Mouse (Mus musculus): Measurements from ENCODE around the gene Slc10a7. TPM values are rescaled to one million over a fixed set of nuclear protein-coding genes. Genes with fewer than 3 reads are reported as not detected.
A peak's percentile ranks its signal among the peaks of the same experiment; 100 is the strongest.
"Not testable (repeated sequence)": the region's sequence is repeated elsewhere in the genome, so short reads cannot be mapped to it uniquely, and the experiment has no call there.

Slc10a7 gene
- polyA plus RNA-seq, 1 experiment: 5.2 TPM

- no peaks in the 10 kb centered on the region for H3K4me1 ChIP-seq (ENCODE audit: control insufficient read depth, insufficient read depth, insufficient read length, low read length)
- 69% methylated on average over 9 of the region's 9 CpGs for WGBS
- no peak overlapping the region for H3K4me3 ChIP-seq (ENCODE audit: low read depth, low read length)
- H3K36me3 ChIP-seq (ENCODE audit: control insufficient read depth, insufficient read depth, low read length): peaks cover 5% of the 10 kb centered on the region
- no peaks in the 10 kb centered on the region for H3K27me3 ChIP-seq (ENCODE audit: control insufficient read depth, insufficient read depth, low read length)
- TF ChIP-seq CTCF (IDR thresholded peaks at IDR 0.05; ENCODE audit: extremely low read depth, insufficient read length, insufficient replicate concordance, low read depth, low read length) (no peak), POLR2A (IDR thresholded peaks at IDR 0.05; ENCODE audit: low read depth, low read length) (no peak)
- no peak overlapping the region for H3K27ac ChIP-seq (ENCODE audit: insufficient read depth, low read depth, low read length)
Measured at GRCm38 (mm10) chr8:78705980-78706379, 196.8 kb downstream of the Slc10a7 start.

GRCm38 (mm10) chr8:78709948-78710644 is 200.9 kb downstream of the Slc10a7 start:
- H3K27me3 ChIP-seq (ENCODE audit: control insufficient read depth, insufficient read depth, low read length): no peaks in the 10 kb centered on the region
- 92% methylated on average over 11 of the region's 11 CpGs for WGBS
- TF ChIP-seq CTCF (IDR thresholded peaks at IDR 0.05; ENCODE audit: extremely low read depth, insufficient read length, insufficient replicate concordance, low read depth, low read length) (no peak), POLR2A (IDR thresholded peaks at IDR 0.05; ENCODE audit: low read depth, low read length) (no peak)
- no peaks in the 10 kb centered on the region for H3K4me1 ChIP-seq (ENCODE audit: control insufficient read depth, insufficient read depth, insufficient read length, low read length)
- no peak overlapping the region for H3K4me3 ChIP-seq (ENCODE audit: low read depth, low read length)
- no peak overlapping the region for H3K27ac ChIP-seq (ENCODE audit: insufficient read depth, low read depth, low read length)
- peaks cover 3% of the 10 kb centered on the region; the same call in 1 of the 2 replicates for H3K36me3 ChIP-seq (ENCODE audit: control insufficient read depth, insufficient read depth, low read length)

GRCm38 (mm10) chr8:78710961-78711360 is 201.8 kb downstream of the Slc10a7 start:
- peaks cover 2% of the 10 kb centered on the region; the same call in 1 of the 2 replicates for H3K36me3 ChIP-seq (ENCODE audit: control insufficient read depth, insufficient read depth, low read length)
- H3K27me3 ChIP-seq (ENCODE audit: control insufficient read depth, insufficient read depth, low read length): no peaks in the 10 kb centered on the region
- no peak overlapping the region for H3K4me3 ChIP-seq (ENCODE audit: low read depth, low read length)
- WGBS: 90% methylated on average over 10 of the region's 10 CpGs
- no peak overlapping the region for H3K27ac ChIP-seq (ENCODE audit: insufficient read depth, low read depth, low read length)
- TF ChIP-seq CTCF (IDR thresholded peaks at IDR 0.05; ENCODE audit: extremely low read depth, insufficient read length, insufficient replicate concordance, low read depth, low read length) (no peak), POLR2A (IDR thresholded peaks at IDR 0.05; ENCODE audit: low read depth, low read length) (no peak)
- H3K4me1 ChIP-seq (ENCODE audit: control insufficient read depth, insufficient read depth, insufficient read length, low read length): no peaks in the 10 kb centered on the region

GRCm38 (mm10) chr8:78714880-78715279 is 205.7 kb downstream of the Slc10a7 start:
- Histone ChIP-seq H3K36me3 (ENCODE audit: control insufficient read depth, insufficient read depth, low read length) (peaks cover 2% of the 10 kb centered on the region; the same call in 1 of the 2 replicates), H3K4me1 (ENCODE audit: control insufficient read depth, insufficient read depth, insufficient read length, low read length) (no peaks in the 10 kb centered on the region), H3K27ac (ENCODE audit: insufficient read depth, low read depth, low read length) (no peak overlapping the region), H3K4me3 (ENCODE audit: low read depth, low read length) (no peak overlapping the region), H3K27me3 (ENCODE audit: control insufficient read depth, insufficient read depth, low read length) (no peaks in the 10 kb centered on the region)
- TF ChIP-seq POLR2A (IDR thresholded peaks at IDR 0.05; ENCODE audit: low read depth, low read length): no peak
- TF ChIP-seq CTCF (IDR thresholded peaks at IDR 0.05; ENCODE audit: extremely low read depth, insufficient read length, insufficient replicate concordance, low read depth, low read length): no peak
- 78% methylated on average over 4 of the region's 4 CpGs for WGBS

GRCm38 (mm10) chr8:78716546-78716945 is 207.4 kb downstream of the Slc10a7 start:
- WGBS: 92% methylated on average over 7 of the region's 7 CpGs
- H3K4me1 ChIP-seq (ENCODE audit: control insufficient read depth, insufficient read depth, insufficient read length, low read length): no peaks in the 10 kb centered on the region

GRCm38 (mm10) chr8:78717191-78717590 is 208.0 kb downstream of the Slc10a7 start:
- not testable (repeated sequence) for H3K36me3 ChIP-seq (ENCODE audit: control insufficient read depth, insufficient read depth, low read length); H3K27ac ChIP-seq (ENCODE audit: insufficient read depth, low read depth, low read length); H3K27me3 ChIP-seq (ENCODE audit: control insufficient read depth, insufficient read depth, low read length); H3K4me1 ChIP-seq (ENCODE audit: control insufficient read depth, insufficient read depth, insufficient read length, low read length); H3K4me3 ChIP-seq (ENCODE audit: low read depth, low read length)
- WGBS: 85% methylated on average over 10 of the region's 10 CpGs

More at GRCm38 (mm10) chr8:78716546-78716945, 207.4 kb downstream of the Slc10a7 start:
- Histone ChIP-seq H3K27me3 (ENCODE audit: control insufficient read depth, insufficient read depth, low read length) (no peaks in the 10 kb centered on the region), H3K36me3 (ENCODE audit: control insufficient read depth, insufficient read depth, low read length) (peaks cover 2% of the 10 kb centered on the region; the same call in 1 of the 2 replicates), H3K4me3 (ENCODE audit: low read depth, low read length) (no peak overlapping the region), H3K27ac (ENCODE audit: insufficient read depth, low read depth, low read length) (no peak overlapping the region)
- no peak for TF ChIP-seq POLR2A (IDR thresholded peaks at IDR 0.05; ENCODE audit: low read depth, low read length)
- TF ChIP-seq CTCF (IDR thresholded peaks at IDR 0.05; ENCODE audit: extremely low read depth, insufficient read length, insufficient replicate concordance, low read depth, low read length): no peak

GRCm38 (mm10) chr8:78719279-78720040 is 210.3 kb downstream of the Slc10a7 start:
- H3K4me1 ChIP-seq (ENCODE audit: control insufficient read depth, insufficient read depth, insufficient read length, low read length): no peaks in the 10 kb centered on the region
- no peaks in the 10 kb centered on the region for H3K27me3 ChIP-seq (ENCODE audit: control insufficient read depth, insufficient read depth, low read length)
- H3K36me3 ChIP-seq (ENCODE audit: control insufficient read depth, insufficient read depth, low read length): no peaks in the 10 kb centered on the region
- no peak overlapping the region for H3K4me3 ChIP-seq (ENCODE audit: low read depth, low read length)
- H3K27ac ChIP-seq (ENCODE audit: insufficient read depth, low read depth, low read length): no peak overlapping the region
- 90% methylated on average over 10 of the region's 10 CpGs for WGBS
- no peak for TF ChIP-seq POLR2A (IDR thresholded peaks at IDR 0.05; ENCODE audit: low read depth, low read length)
- peak; percentile 16; the same call in 1 of the 2 replicates for TF ChIP-seq CTCF (IDR thresholded peaks at IDR 0.05; ENCODE audit: extremely low read depth, insufficient read length, insufficient replicate concordance, low read depth, low read length)
